Mouse (Mus musculus): ENCODE measurements around the gene Gm35315. TPM values are rescaled to one million over a fixed set of nuclear protein-coding genes. Genes with fewer than 3 reads are reported as not detected.

The Gm35315 gene
- total RNA-seq, 1 experiment: 13.7 TPM

- H3K9ac ChIP-seq (ENCODE audit: insufficient read depth, low read depth, low read length, poor library complexity, severe bottlenecking): no peak overlapping the region
- no peak for TF ChIP-seq ZNF384 (IDR thresholded peaks at IDR 0.05; ENCODE audit: low read depth, low read length)
- DNase-seq (ENCODE audit: low read depth, low spot score): no peak
- H3K9me3 ChIP-seq (ENCODE audit: control insufficient read depth, insufficient read depth, low read depth, low read length): no peaks in the 10 kb centered on the region
- in situ Hi-C loops (cut with MboI; ENCODE audit: low sequenced_read_pairs in 2 of 2, unreplicated experiment in 2 of 2): no loop called here
- H3K27ac ChIP-seq (ENCODE audit: insufficient read depth, low read depth, low read length, poor library complexity, severe bottlenecking): no peak overlapping the region
- H3K36me3 ChIP-seq (ENCODE audit: control insufficient read depth, insufficient read depth, low read length, poor library complexity, severe bottlenecking): peaks cover 48% of the 10 kb centered on the region
- no peak overlapping the region for H3K4me3 ChIP-seq (ENCODE audit: insufficient read depth in 1 of 2, low read depth in 1 of 2, low read length in 2 of 2, poor library complexity in 1 of 2, severe bottlenecking in 1 of 2)
- H3K4me1 ChIP-seq (ENCODE audit: control insufficient read depth in 2 of 2, insufficient read depth in 2 of 2, low read length in 2 of 2, poor library complexity in 1 of 2): peaks cover 7 to 63% of the 10 kb centered on the region in 2 experiments
Measured at GRCm38 (mm10) chr5:110102429-110102828, 8.2 kb upstream of the Gm35315 start.

GRCm38 (mm10) chr5:110101716-110102347, 7.6 kb upstream of the Gm35315 start:
- TF ChIP-seq CHD2 (IDR thresholded peaks at IDR 0.05; ENCODE audit: low read depth, low read length) (no peak), ZNF384 (IDR thresholded peaks at IDR 0.05; ENCODE audit: low read depth, low read length) (no peak), HCFC1 (IDR thresholded peaks at IDR 0.05; ENCODE audit: borderline replicate concordance, insufficient read depth, low read length) (no peak), ZC3H11A (IDR thresholded peaks at IDR 0.05; ENCODE audit: borderline replicate concordance, low read depth, low read length) (no peak), MAFK (IDR thresholded peaks at IDR 0.05; ENCODE audit: insufficient read depth, low read depth, low read length) (no peak)
- no peak for DNase-seq (ENCODE audit: low read depth, low spot score)
- Histone ChIP-seq H3K27ac (ENCODE audit: insufficient read depth, low read depth, low read length, poor library complexity, severe bottlenecking) (no peak overlapping the region), H3K9me3 (ENCODE audit: control insufficient read depth, insufficient read depth, low read depth, low read length) (no peaks in the 10 kb centered on the region), H3K4me1 (ENCODE audit: control insufficient read depth in 2 of 2, insufficient read depth in 2 of 2, low read length in 2 of 2, poor library complexity in 1 of 2) (peaks cover 9 to 64% of the 10 kb centered on the region in 2 experiments), H3K4me3 (ENCODE audit: insufficient read depth in 1 of 2, low read depth in 1 of 2, low read length in 2 of 2, poor library complexity in 1 of 2, severe bottlenecking in 1 of 2) (peak overlapping the region; percentile 61 to 63), H3K36me3 (ENCODE audit: control insufficient read depth, insufficient read depth, low read length, poor library complexity, severe bottlenecking) (peaks cover 47% of the 10 kb centered on the region), H3K9ac (ENCODE audit: insufficient read depth, low read depth, low read length, poor library complexity, severe bottlenecking) (peak overlapping the region; percentile 12; the same call in 1 of the 2 replicates)
- in situ Hi-C loops (cut with MboI; ENCODE audit: low sequenced_read_pairs in 2 of 2, unreplicated experiment in 2 of 2): no loop called here

- peak overlapping the region; percentile 73 for H3K27ac ChIP-seq (ENCODE audit: insufficient read depth, low read depth, low read length, poor library complexity, severe bottlenecking)
- H3K4me1 ChIP-seq (ENCODE audit: control insufficient read depth in 2 of 2, insufficient read depth in 2 of 2, low read length in 2 of 2, poor library complexity in 1 of 2): peaks cover 9 to 57% of the 10 kb centered on the region in 2 experiments
- H3K36me3 ChIP-seq (ENCODE audit: control insufficient read depth, insufficient read depth, low read length, poor library complexity, severe bottlenecking): peaks cover 39% of the 10 kb centered on the region
- no peak for DNase-seq (ENCODE audit: low read depth, low spot score)
- in situ Hi-C loops (cut with MboI; ENCODE audit: low sequenced_read_pairs in 2 of 2, unreplicated experiment in 2 of 2): no loop called here
- H3K9me3 ChIP-seq (ENCODE audit: control insufficient read depth, insufficient read depth, low read depth, low read length): no peaks in the 10 kb centered on the region
- H3K4me3 ChIP-seq (ENCODE audit: insufficient read depth in 1 of 2, low read depth in 1 of 2, low read length in 2 of 2, poor library complexity in 1 of 2, severe bottlenecking in 1 of 2): peak overlapping the region; percentile 61 to 63
- no peak for TF ChIP-seq ZNF384 (IDR thresholded peaks at IDR 0.05; ENCODE audit: low read depth, low read length)
- no peak for TF ChIP-seq HCFC1 (IDR thresholded peaks at IDR 0.05; ENCODE audit: borderline replicate concordance, insufficient read depth, low read length)
- no peak for TF ChIP-seq MAFK (IDR thresholded peaks at IDR 0.05; ENCODE audit: insufficient read depth, low read depth, low read length)
- no peak for TF ChIP-seq ZC3H11A (IDR thresholded peaks at IDR 0.05; ENCODE audit: borderline replicate concordance, low read depth, low read length)
- TF ChIP-seq CHD2 (IDR thresholded peaks at IDR 0.05; ENCODE audit: low read depth, low read length): no peak
- no peak overlapping the region; the same call in 1 of the 2 replicates for H3K9ac ChIP-seq (ENCODE audit: insufficient read depth, low read depth, low read length, poor library complexity, severe bottlenecking)
Measured at GRCm38 (mm10) chr5:110100921-110101631, 6.9 kb upstream of the Gm35315 start.

GRCm38 (mm10) chr5:110099656-110100580, 5.7 kb upstream of the Gm35315 start, which contains the start of gene Plcxd1:
Gene Plcxd1, plus strand, starts transcription at chr5:110099969.
- in situ Hi-C loops (cut with MboI; ENCODE audit: low sequenced_read_pairs in 2 of 2, unreplicated experiment in 2 of 2): no loop called here
- H3K4me3 ChIP-seq (ENCODE audit: insufficient read depth in 1 of 2, low read depth in 1 of 2, low read length in 2 of 2, poor library complexity in 1 of 2, severe bottlenecking in 1 of 2): peak within 1 kb of the TSS; percentile 31 to 61
- H3K36me3 ChIP-seq (ENCODE audit: control insufficient read depth, insufficient read depth, low read length, poor library complexity, severe bottlenecking): peaks cover 28% of the 10 kb centered on the region
- peak within 1 kb of the TSS; percentile 73 for H3K27ac ChIP-seq (ENCODE audit: insufficient read depth, low read depth, low read length, poor library complexity, severe bottlenecking)
- no peak for TF ChIP-seq MAFK (IDR thresholded peaks at IDR 0.05; ENCODE audit: insufficient read depth, low read depth, low read length)
- TF ChIP-seq HCFC1 (IDR thresholded peaks at IDR 0.05; ENCODE audit: borderline replicate concordance, insufficient read depth, low read length): no peak
- TF ChIP-seq ZC3H11A (IDR thresholded peaks at IDR 0.05; ENCODE audit: borderline replicate concordance, low read depth, low read length): no peak
- TF ChIP-seq CHD2 (IDR thresholded peaks at IDR 0.05; ENCODE audit: low read depth, low read length): no peak
- TF ChIP-seq ZNF384 (IDR thresholded peaks at IDR 0.05; ENCODE audit: low read depth, low read length): no peak
- peaks cover 9 to 52% of the 10 kb centered on the region in 2 experiments for H3K4me1 ChIP-seq (ENCODE audit: control insufficient read depth in 2 of 2, insufficient read depth in 2 of 2, low read length in 2 of 2, poor library complexity in 1 of 2)
- H3K9ac ChIP-seq (ENCODE audit: insufficient read depth, low read depth, low read length, poor library complexity, severe bottlenecking): peak within 1 kb of the TSS; percentile 59; the same call in 1 of the 2 replicates
- DNase-seq (ENCODE audit: low read depth, low spot score): no peak
- H3K9me3 ChIP-seq (ENCODE audit: control insufficient read depth, insufficient read depth, low read depth, low read length): no peaks in the 10 kb centered on the region
